Mouse (Mus musculus): ENCODE data around the gene Tnfrsf9. TPM values are rescaled to one million over a fixed set of nuclear protein-coding genes. Genes with fewer than 3 reads are reported as not detected.
A peak's percentile ranks its signal among the peaks of the same experiment; 100 is the strongest.
"Not testable (repeated sequence)": the region's sequence is repeated elsewhere in the genome, so short reads cannot be mapped to it uniquely, and the experiment has no call there.

Gene Tnfrsf9
- total RNA-seq, 4 experiments from 2014 or later, result 0.27 to 0.43 (median 0.28) TPM; not detected in 1

DNA sequence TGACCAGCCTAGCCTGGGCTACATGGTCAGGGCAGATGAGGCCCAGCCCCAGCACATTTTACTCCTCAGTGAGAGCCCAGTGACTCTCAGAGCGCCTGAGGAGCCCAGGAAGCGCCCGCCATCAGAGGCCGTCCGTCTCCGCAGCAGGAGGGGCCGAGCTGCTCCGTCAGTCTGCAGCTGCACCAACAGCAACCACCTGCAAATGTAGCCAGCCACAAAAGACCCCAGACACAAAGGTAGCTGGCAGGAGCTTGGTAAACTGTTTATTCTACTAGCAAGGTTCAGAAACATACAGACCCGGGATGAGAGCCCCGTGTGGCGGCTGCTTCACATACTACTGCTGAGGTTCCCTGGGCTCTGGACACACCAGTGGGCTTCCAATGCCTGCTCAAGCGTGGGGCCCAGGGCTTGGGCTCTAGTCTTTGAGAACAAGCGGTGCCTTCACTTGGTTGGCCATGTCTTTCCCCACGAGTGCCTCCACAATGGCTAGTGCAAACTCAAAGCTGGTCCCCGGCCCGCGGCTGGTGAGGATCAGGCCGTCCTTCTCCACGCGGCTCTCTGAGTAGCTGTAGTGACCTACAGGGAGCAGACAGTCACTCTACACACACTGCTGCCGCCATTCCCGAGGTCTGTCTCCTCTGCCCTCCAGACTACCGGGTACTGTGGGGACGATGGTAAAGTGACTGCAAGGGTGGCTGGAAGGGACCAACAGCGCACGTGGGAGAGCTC is 17.3 kb upstream of the Tnfrsf9 start:
- DNase-seq, result no peak

DNA sequence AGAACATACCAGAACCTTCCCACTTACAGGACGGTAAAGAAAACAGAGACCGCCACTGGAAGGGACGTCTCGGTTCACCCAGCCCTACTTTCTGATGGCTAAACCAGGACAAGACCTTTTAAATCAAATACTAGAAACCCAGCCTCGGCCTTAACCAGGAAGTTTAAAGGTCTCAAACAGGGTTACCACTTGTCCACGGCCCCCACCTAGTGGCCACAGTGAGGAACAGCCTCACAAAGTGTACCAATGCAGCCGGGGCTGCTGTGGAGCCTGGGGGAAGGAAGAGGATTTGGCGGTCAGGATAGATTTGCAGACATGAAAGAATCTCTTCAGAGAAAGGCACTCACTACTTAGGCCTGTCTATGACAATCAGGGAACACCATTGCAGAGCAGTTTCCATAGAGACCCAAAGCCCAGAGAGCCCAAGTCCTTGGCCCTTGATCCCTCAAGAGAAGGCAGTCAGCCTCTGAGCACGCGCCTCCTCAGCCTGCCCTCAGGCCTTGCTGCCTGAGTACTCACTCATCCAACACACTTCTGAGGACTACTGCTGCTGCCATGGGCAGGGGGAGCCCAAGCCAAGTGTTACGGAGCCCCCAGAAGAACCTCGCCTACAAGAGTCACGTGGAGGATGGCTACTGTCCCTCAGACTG is 15.5 kb upstream of the Tnfrsf9 start:
- peak; percentile 42 for DNase-seq

DNA sequence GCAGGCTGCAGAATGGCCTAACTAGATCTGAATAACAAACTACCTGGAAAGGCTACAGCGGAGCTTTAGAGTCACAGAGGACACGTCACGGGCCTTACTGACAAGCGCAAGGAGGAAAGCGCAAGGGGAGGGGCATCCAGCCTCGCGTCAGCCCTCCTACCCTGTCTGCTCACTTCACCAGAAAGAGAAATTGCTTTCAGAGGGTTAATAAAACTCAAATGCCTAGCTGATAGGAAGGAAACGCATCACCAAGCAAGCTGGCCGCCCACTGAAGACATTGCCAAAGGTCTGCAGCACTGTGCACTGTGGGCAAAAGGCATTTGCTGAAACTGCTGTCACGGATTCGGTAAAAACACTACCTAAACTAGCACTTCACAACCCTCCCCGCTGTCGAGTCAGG is 13.9 kb upstream of the Tnfrsf9 start:
- DNase-seq, result no peak

DNA sequence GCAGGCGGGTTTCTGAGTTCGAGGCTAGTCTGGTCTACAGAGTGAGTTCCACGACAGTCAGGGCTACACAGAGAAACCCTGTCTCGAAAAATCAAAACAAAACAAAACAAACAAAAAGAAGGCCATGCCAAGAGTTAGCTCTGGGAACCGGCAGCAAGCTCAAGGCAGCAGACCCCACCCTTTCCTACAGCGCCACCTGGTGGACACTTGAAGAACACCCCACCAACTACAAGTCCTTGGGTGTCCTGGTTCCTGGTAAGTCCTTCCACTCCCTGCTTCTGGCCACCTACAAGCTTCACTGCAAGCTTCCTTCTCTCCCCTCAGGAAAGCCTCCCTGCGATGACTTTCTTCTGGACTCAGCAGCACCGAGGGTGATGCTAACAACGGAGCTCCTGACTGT is 12.7 kb upstream of the Tnfrsf9 start:
- DNase-seq, result peak; percentile 70

DNA sequence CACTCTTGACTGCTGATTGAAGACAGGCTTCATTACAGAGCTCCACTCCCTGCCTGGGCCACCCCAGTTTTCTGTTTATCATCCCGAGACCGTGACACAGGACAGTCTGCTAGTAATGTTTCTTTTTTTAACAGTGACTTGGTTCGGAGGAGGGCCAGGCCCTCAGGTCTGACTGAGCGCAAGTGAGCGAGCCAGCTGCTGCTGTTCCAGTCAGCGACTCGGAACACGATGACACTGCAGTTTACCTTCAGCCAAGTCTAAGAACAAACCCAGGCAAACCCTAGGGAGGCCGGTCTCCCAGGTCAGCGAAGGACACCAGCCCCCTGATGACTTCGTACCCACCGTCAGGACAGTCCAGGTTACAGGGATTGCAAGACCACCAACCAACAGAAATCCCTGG is 12.3 kb upstream of the Tnfrsf9 start:
- no peak for DNase-seq

DNA sequence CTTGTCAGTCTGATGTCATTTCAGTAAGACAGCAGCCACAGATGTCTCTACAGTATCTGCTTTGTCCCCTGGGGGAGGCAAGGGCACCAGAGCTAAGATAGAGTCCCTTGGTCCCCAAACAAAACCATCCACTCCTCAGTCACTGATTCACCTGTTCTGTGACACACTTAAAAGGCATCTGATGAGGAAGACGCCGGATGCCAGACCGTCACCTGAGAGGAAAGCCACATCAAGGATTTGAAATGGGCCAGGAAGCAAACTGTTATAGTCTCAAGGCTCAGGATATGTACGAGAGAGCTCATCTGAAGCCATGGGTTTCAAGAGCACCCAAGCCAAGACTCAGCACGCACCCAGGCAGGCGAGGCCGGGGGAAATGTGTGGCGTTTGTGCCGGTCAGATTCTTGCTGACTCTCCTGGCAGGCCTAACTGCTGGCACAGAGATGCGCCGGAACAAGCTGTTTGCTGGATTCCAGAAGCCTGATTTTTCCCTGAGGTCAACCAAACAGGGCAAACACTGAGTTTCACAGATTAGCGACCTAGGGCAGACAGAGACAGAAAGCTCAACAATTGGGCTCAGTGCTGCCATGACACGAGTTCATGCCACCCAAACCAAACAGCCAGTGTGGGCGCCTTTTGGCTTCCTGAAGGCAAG is 11.1 kb upstream of the Tnfrsf9 start:
- no peak for DNase-seq

DNA sequence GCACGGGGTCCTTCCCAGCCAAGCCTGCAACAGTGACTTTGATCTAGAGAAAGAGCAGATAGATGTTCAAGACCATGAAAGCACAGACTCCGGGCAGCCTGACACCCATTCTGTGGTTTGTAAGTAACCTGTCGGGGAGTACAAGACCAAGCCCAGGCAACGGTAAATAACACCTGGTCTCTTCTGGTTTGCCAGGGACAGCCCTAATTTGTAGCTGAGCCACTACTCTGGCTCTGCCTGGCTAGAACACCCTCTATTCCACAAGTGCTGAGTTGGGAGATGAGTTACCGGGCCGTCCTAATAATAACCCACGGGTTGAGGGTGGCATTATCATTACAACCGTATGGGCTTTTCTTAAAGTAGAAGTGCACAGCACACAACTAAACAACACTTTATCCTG is 7.3 kb upstream of the Tnfrsf9 start:
- DNase-seq, result no peak

DNA sequence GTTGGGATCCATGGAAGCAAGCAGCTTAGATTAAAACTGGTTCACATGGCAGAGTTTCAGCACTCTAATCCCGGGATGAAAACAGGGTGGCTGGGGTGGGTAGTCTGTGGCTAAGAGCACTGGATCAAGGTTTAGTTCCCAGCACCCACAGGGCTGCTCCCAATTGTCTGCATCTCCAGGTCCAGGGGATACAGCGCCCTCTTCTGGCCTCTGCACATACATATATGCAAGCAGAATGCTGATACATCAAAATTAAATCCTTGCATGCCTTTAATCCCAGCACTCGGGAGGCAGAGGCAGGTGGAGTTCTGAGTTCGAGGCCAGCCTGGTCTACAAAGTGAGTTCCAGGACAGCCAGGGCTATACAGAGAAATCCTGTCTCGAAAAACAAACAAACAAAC is 5.8 kb upstream of the Tnfrsf9 start:
- not testable (repeated sequence) for DNase-seq

DNA sequence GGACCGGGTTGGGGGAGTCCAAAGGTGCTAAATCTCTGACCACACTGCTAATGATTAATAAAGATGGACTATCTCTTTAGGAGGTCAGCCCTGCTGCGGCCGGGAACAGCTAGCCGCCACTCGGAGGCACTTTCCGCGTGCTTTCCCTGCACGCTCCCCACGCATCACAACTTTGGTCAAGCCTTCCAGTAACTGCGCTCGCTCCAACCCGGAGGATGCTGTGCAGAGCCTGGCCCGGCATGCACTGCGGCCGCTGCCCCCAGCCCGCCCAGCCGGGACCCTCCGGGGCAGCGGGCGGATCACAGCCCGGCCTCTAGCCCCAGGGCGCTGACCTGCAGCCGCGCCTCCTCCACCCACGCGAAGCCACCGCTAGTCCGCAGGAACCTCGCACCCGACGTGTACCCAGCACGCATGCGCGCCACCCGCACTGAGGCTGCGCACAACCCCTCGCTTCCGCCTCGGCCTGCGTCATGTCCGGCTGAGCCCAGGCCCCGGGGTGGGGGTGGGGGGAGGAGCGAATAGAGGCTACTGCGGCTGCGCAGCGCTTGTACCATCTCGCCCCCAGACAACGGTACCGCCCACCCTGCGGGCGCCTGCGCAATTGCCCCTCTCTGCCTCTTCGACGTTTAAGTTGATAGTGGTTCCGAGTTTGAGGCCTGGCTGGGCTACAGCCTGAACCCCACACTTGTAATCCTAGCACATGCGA is 4.8 kb upstream of the Tnfrsf9 start:
- DNase-seq, result peak; percentile 97

DNA sequence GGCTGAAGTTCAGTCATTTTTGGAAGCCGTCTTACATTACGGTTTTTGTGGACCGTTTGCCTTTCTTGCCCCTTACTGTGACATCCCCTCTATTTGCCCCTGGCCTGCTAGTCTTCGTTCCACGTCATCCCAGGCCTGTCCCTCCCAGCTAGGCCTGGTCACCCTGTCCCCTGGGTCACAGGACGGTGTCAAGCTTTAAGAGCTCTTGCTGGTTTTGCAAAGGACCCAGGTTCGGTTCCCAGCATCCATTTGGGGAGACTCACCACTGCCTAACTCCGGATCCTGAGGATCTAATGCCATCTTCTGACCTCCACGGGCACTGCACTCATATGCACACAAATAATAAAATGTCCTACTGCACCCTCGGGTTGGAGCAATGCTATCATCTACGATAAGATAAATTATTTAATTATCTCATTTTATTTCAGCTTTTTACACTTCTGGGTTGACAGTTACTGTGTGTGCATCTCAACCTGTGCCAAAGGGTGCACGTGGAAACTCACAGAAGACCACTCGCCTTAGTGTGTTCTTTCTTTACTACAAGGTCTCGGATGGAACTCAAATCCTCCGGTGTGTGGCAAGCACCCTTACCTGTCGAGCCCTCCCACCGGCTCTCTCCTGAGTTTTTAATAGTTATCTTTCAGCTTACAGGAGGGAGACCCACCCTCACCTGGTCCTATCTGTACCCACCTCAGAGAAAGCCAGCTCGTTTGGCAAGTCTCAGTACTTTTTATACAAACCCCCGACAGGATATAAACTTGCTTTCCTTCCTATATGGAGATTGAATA is 4.0 kb upstream of the Tnfrsf9 start:
- DNase-seq, result peak; percentile 47

DNA sequence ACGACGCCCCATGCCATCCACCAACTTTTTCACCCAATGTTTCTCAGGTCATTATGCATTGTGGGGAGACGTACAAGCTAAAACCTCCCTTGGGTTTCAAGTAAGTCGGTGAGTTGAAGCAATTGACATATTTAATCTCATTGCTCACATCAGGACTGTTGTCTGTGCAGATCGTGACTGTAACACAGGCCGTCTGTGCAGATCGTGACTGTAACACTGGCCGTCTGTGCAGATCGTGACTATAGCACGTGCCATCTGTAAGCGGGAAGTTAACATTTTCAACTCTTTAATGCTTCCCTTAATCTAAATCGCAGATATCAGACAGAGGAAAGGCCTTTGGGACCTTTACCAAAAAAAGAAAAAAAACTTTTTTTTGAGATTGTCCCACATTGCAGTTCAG is 619 bp upstream of the Tnfrsf9 start:
- no peak for DNase-seq

DNA sequence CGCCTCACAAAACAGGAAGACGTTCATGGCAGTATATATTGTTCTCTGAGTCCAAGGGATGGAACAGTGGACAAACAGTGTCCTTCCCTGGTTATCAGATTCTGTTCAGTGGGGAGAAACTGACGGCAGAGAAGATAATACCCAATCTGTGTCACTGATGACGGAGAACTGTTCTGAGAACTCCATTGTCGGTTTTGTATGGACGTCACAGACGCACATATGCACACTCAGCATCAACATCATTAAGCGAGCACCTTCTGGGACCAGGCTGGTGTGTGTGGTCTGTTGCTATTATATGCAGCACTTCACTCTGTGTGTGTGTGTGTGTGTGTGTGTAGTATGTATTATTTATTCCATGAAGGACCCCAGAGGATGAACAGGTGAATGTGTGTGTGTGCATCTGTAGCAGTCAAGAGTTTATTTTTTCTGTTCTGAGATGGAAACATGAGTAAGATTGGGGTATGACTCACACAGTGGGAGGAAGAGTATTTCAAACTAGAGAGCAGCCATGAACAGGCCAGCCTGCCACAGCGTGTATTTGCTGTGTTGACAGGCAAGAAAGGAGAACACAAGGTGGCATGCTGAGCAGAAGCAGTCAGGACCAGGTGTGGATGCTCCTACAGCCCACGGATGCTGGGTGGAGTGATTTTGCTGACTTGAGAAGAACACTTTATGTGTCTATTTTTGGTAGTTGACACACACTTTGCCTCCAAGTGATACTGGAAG is 982 bp downstream of the Tnfrsf9 start:
- no peak for DNase-seq

DNA sequence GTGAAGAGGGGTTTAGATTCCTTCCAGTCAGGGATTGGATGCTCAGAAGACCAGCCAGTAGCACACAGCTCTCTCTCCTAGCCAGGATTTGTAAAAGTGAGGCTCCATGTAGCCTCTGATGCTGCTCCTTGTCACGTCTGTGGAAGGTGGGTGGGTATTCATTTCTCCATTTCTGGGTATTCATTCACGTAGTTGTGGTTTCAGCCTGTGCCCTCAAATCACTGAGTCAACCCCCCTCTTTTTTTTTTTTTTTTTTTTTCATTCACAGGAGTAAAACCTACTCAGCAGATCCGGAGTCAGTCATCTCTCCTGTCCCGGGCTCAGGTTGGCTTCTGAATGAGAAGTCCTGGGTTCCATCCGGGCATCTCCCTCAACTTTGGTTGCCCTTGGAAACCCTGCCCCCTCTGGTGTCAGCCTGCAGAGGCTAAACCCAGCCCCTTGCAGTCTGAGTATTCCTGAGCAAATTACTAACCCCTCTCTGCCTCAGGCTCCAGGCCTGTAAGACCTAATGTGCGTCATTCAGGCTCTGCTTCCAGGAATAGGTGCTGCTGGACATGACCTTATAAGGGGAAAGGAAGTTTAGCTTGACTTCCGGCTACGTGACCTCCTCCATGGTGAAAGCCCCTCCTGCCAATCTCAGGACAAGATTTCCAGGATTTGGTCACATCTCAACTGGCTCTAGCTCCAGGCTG is 3.1 kb downstream of the Tnfrsf9 start:
- no peak for DNase-seq

DNA sequence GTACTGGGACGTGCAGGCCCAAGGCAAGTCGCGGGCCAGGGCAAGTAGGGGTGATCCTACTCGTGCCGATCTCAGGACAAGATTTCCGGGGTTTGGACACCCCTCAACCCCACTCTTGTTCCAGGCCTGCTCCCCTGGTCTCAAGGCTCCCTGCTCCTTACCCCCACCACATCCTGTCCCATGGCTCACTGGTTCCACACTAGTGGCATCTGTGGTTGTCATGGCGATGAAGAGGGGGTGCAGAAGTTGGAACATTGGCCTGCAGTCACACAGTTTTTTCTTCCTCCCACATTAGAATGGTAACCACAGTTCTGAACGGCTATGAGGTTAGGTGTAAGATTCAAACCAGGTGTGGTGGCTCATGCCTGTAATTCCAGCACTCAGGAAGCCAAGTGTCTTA is 6.8 kb downstream of the Tnfrsf9 start:
- no peak for DNase-seq

DNA sequence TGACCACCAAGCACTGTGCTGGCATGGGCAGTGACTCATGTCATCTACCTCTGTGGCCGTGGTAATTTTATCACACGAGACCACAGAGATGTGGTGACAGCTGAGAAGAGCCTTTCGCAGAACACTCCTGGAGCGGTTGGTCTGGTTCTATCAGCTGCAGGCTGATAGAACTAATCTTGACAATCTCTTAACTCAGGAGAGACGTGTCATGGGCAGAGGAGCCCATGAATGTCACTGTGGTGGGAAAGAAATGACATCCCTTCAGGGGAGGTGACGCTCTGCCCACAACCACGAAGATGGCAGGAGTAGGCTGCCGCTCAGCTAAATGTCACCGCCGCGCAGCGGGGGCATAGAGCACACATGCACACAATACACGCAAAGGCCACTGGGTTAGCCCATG is 9.9 kb downstream of the Tnfrsf9 start:
- DNase-seq, result no peak

DNA sequence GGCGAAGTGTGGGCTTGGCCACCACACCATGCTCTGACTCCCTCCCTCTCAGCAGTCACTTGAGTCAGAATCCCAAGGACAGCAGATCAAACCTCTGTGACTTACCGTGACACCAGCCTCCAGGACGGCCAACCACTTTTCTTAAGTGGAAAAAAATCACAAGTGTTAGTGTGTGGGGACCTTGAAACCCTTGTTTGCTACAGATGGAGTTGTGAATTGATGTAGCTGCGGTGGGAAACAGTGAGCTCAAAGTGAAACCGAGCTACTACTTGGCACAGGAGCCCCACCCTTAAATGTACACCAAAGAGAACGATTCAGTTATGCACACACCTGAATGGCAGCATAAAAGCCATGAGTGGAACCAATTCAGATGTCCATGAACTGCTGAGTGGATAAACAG is 10.6 kb downstream of the Tnfrsf9 start:
- no peak for DNase-seq

DNA sequence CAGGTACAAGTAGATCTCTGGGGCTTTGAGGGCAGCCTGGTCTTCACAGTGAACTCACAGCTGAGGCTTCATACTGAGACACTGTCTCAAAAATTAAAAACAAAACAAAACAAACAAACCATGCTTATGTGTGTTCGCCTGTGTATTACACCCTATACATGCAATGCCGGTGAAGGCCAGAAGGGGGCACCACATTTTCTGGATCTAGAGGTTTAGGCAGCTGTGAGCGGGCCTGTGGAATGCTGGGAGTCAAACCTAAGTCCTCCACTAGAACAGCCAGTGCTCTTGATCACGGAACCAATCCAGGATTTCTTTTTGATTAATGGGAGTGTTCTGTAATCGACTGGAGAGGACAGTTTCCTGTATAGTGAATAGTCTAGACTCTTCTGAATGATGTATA is 11.6 kb downstream of the Tnfrsf9 start:
- no peak for DNase-seq

DNA sequence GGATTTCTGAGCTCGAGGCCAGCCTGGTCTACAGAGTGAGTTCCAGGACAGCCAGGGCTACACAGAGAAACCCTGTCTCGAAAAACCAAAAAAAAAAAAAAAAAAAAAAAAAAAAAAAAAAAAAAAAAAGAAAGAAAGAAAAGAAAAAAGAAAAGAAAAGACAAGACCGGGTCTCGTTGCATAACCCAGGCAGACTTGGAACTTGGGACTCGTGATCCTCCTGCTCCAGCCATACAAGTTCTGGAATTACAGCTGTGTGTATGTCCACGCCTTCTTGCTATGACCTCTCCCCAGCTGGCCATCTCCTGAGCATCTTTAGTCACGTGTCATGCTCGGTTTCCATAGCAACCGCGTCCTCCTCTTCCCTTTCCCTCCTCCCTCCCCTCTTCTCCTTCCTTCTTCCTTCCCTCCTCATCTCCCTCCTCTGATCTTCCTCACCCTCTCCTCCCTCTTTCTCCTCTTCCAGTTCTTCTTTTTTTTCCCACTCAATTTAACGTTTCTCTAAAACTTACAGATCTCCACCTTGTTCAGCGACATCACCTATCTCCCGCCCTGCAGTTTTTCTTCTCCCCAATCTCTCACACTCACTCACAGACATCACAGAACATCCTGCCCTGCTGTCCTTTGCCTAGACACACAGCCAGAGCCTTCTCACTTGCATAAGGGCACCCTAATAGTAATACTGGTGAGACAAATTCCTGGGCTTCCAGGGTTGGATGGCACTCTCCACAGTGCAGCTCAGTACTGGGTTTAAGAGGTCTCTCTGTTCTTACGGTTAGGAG is 12.8 kb downstream of the Tnfrsf9 start:
- DNase-seq, result no peak

DNA sequence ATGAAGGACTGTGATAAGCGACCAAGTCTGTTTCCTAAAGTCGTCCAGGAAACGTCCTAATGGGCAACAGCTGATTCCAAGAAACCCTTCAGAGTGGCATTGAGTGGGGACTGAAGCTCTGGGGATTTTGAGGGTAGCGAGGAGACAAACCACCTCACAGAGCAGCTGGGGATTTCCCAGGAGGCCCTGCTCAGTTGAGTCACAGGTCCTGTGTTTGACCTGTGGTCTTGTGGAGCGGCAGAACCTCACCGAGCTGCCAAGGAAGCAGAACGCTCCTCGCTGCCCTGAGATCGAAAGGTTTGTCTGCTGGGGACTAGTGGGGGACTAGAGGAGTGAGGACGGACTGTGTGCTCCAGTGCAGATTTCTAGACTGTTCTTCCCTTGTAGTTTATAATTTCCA is 13.4 kb downstream of the Tnfrsf9 start:
- DNase-seq, result no peak

DNA sequence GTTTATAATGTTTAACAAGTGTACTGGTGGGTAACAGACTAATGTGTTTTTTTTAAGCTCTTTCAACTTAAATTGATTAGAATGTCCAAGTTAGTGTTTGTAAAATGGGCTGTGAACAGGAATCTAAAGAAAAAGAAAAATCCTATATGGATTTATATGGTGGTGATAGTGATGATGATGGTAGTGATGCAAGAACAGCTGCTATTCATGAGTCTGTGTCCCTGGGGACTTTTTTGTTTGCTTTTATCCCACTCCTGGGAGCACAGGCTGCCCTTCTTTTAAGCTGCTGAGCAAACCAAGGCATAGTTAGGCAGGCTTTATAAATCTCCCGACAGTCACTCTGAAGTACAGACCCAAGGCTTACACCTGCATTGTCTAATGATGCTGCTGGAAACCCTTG is 19.1 kb downstream of the Tnfrsf9 start:
- DNase-seq, result no peak

Measured in adrenal gland, adult 8-10 months (tissue).